Mouse (Mus musculus) kidney, adult 18-20 months (tissue): ENCODE data around the gene B3galt2.
"Not testable (repeated sequence)": the region's sequence is repeated elsewhere in the genome, so short reads cannot be mapped to it uniquely, and the experiment has no call there.

Experiments used
- DNase-seq: peaks from one replicate; pipeline ENCODE4 v3.0.0; 2021

The B3galt2 gene

GRCm38 (mm10) chr1:143640650-143641407 lies at the start of gene B3galt2:
TSS of gene B3galt2 (plus strand) at chr1:143640664.
- DNase-seq: no peak

- DNase-seq: no peak
Measured at GRCm38 (mm10) chr1:143596864-143597263, 43.6 kb upstream of the B3galt2 start.

- DNase-seq: no peak
Measured at GRCm38 (mm10) chr1:143608911-143609310, 31.6 kb upstream of the B3galt2 start.

GRCm38 (mm10) chr1:143612901-143613300 lies 27.6 kb upstream of the B3galt2 start:
- DNase-seq: no peak

GRCm38 (mm10) chr1:143619760-143620159 lies 20.7 kb upstream of the B3galt2 start:
- no peak for DNase-seq

- no peak for DNase-seq
Measured at GRCm38 (mm10) chr1:143621930-143622329, 18.5 kb upstream of the B3galt2 start.

- no peak for DNase-seq
Measured at GRCm38 (mm10) chr1:143622634-143623033, 17.8 kb upstream of the B3galt2 start.

- no peak for DNase-seq
Measured at GRCm38 (mm10) chr1:143631337-143631736, 9.1 kb upstream of the B3galt2 start.

GRCm38 (mm10) chr1:143632361-143632760 lies 8.1 kb upstream of the B3galt2 start:
- DNase-seq: no peak

- no peak for DNase-seq
Measured at GRCm38 (mm10) chr1:143632854-143633587, 7.4 kb upstream of the B3galt2 start.

GRCm38 (mm10) chr1:143644221-143644620 lies 3.8 kb downstream of the B3galt2 start:
- no peak for DNase-seq

- no peak for DNase-seq
Measured at GRCm38 (mm10) chr1:143645386-143645785, 4.9 kb downstream of the B3galt2 start.

- no peak for DNase-seq
Measured at GRCm38 (mm10) chr1:143646219-143646618, 5.8 kb downstream of the B3galt2 start.

GRCm38 (mm10) chr1:143650317-143650716 lies 9.9 kb downstream of the B3galt2 start:
- no peak for DNase-seq

- DNase-seq: no peak
Measured at GRCm38 (mm10) chr1:143653646-143654045, 13.2 kb downstream of the B3galt2 start.

- no peak for DNase-seq
Measured at GRCm38 (mm10) chr1:143663197-143663596, 22.7 kb downstream of the B3galt2 start.

- DNase-seq: not testable (repeated sequence)
Measured at GRCm38 (mm10) chr1:143664786-143665185, 24.3 kb downstream of the B3galt2 start.

GRCm38 (mm10) chr1:143675734-143676361 lies 35.4 kb downstream of the B3galt2 start:
- no peak for DNase-seq

GRCm38 (mm10) chr1:143681108-143681507 lies 40.6 kb downstream of the B3galt2 start:
- DNase-seq: no peak

- DNase-seq: no peak
Measured at GRCm38 (mm10) chr1:143684849-143685248, 44.4 kb downstream of the B3galt2 start.

- DNase-seq: no peak
Measured at GRCm38 (mm10) chr1:143701736-143702135, 61.3 kb downstream of the B3galt2 start.

- DNase-seq: peak; percentile 72
Measured at GRCm38 (mm10) chr1:143702141-143702740, 61.8 kb downstream of the B3galt2 start.

GRCm38 (mm10) chr1:143702741-143703262 lies 62.3 kb downstream of the B3galt2 start, which contains the start of gene Cdc73:
TSS of gene Cdc73 (minus strand) at chr1:143702893.
- DNase-seq: peak; percentile 93
